Mouse (Mus musculus): ENCODE measurements around the gene Il34. TPM values are rescaled to one million over a fixed set of nuclear protein-coding genes. Genes with fewer than 3 reads are reported as not detected.
"Not testable (repeated sequence)": the region's sequence is repeated elsewhere in the genome, so short reads cannot be mapped to it uniquely, and the experiment has no call there.

The Il34 gene
- polyA plus RNA-seq, 1 experiment from 2014 or later: 1.1 TPM

DNA sequence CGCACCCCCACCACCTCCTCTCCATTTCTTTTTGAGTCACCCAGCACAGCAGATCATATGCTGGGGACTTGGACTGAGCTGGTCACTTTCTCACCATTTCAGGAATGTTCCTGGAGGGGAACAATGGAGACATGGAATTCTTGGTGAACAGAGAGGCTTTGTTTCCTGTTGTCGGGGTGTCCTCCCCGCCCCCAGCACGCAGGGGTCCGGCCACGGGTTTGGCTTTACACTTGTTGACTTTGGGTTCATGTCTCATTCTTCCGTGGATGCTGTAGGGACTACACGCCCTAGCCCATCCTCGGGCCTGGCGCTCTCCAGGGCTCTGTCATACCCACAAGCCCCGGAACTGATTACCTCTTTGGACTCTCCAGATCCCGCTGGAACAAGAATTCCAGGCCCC, 16.7 kb downstream of the Il34 start:
- 54% methylated on average over 12 of the region's 12 CpGs for WGBS
- Histone ChIP-seq H3K9me3 (replicated peaks) (no peaks in the 10 kb centered on the region), H3K4me2 (replicated peaks) (no peak overlapping the region), H3K36me3 (no peaks in the 10 kb centered on the region), H3K27me3 (no peaks in the 10 kb centered on the region), H3K4me1 (no peaks in the 10 kb centered on the region), H3K4me3 (no peak overlapping the region), H3K27ac (no peak overlapping the region), H3K9ac (no peak overlapping the region)
- no peak for ATAC-seq (ENCODE audit: low FRiP score)

DNA sequence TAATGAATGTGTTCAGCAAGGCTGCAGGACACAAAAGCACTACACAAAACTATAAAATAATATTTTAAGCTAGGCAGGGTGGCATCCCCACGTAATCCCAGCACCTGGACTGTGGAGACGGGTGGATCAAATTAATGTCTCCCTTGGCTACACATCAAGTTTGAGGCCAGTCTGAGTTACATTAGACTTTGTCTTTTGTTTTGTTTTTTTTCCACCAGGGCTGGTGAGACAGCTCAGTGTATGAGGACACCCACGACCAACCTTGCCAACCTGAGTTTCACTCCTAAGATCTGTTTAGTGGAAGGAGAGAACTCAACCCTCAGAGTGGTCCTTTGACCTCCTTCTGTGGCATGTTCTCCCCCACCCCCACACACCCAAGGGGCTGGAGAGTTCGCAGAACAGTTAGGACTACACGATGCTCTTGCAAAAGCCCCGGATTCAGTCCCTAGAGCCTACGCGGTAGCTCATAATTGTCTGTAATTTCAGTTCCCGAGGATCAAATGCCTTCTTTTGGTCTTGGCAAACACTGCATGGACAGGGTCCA, 18.2 kb downstream of the Il34 start:
- WGBS: 86% methylated on average over 9 of the region's 9 CpGs
- H3K4me1 ChIP-seq: no peaks in the 10 kb centered on the region

DNA sequence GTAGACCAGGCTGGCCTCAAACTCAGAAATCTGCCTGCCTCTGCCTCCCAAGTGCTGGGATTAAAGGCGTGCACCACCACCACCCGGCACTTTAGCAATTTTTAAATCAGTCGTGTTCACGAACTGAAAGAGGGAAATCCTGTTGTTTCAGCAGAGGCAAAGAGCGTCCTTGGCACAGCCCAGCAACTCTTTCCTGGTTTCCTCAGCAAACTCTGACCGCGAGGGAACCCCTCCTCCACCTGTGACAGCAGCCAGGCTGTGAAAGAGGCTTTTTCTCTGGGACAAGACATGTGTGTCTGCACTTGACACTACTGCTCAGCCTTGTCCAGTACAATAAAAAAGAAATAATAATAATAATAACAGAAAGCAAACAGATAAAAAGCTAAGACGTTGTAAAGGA, 18.8 kb downstream of the Il34 start:
- H3K4me3 ChIP-seq: no peak overlapping the region
- no peaks in the 10 kb centered on the region for H3K4me1 ChIP-seq
- H3K9ac ChIP-seq: no peak overlapping the region
- no peak overlapping the region for H3K4me2 ChIP-seq (replicated peaks)
- H3K27ac ChIP-seq: no peak overlapping the region
- no peaks in the 10 kb centered on the region for H3K9me3 ChIP-seq (replicated peaks)
- 86% methylated on average over 8 of the region's 8 CpGs for WGBS
- no peaks in the 10 kb centered on the region for H3K27me3 ChIP-seq
- no peaks in the 10 kb centered on the region for H3K36me3 ChIP-seq
- no peak for ATAC-seq (ENCODE audit: low FRiP score)

More for the DNA sequence above, 18.2 kb downstream of the Il34 start:
- Histone ChIP-seq H3K36me3 (no peaks in the 10 kb centered on the region), H3K27ac (no peak overlapping the region), H3K27me3 (no peaks in the 10 kb centered on the region), H3K4me2 (replicated peaks) (no peak overlapping the region), H3K9me3 (replicated peaks) (no peaks in the 10 kb centered on the region), H3K4me3 (no peak overlapping the region), H3K9ac (no peak overlapping the region)
- no peak for ATAC-seq (ENCODE audit: low FRiP score)

DNA sequence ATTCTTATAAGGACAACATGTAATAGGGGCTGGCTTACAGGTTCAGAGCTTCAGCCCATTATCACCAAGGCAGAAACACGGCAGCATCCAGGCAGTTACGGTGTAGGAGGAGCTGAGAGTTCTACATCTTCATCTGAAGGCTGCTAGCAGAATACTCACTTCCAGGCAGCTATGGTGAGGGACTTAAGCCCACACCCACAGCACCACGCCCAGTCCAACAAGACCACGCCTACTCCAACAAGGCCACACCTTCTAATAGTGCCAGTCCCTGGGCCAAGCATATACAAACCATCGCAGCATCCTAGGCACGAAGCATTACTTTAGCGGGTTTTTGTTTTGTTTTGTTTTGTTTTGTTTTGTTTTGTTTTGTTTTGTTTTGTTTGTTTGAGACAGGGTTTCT, 19.2 kb downstream of the Il34 start:
- not testable (repeated sequence) for H3K27ac ChIP-seq; H3K36me3 ChIP-seq; H3K4me1 ChIP-seq; H3K4me2 ChIP-seq (replicated peaks); H3K4me3 ChIP-seq; H3K9ac ChIP-seq; ATAC-seq (ENCODE audit: low FRiP score); H3K27me3 ChIP-seq; H3K9me3 ChIP-seq (replicated peaks)
- 73% methylated on average over 7 of the region's 7 CpGs for WGBS

DNA sequence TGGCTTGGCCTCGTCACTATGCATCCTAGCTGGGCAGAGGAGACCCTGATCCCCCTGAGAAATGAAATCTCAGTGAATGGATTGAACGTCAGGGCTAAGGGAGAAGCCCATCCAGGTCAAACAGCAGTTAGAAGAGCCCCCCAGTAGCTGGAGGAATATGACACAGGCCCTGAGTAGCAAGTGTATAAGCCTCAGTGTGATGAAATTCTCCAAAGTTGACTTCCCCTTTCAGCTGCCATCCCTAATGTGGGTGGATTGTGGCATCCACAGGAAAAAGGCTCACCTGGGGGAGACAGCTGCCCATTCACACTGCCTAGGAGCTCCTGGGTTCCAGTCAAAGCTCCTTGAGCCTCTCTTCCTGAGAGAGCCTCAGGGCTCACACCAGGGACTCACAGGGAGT, 20.4 kb downstream of the Il34 start:
- WGBS: 53% methylated on average over 2 of the region's 2 CpGs
- Histone ChIP-seq H3K4me3 (no peak overlapping the region), H3K9ac (no peak overlapping the region), H3K4me1 (no peaks in the 10 kb centered on the region), H3K27me3 (no peaks in the 10 kb centered on the region), H3K9me3 (replicated peaks) (no peaks in the 10 kb centered on the region), H3K27ac (no peak overlapping the region), H3K36me3 (no peaks in the 10 kb centered on the region), H3K4me2 (replicated peaks) (no peak overlapping the region)
- no peak for ATAC-seq (ENCODE audit: low FRiP score)

DNA sequence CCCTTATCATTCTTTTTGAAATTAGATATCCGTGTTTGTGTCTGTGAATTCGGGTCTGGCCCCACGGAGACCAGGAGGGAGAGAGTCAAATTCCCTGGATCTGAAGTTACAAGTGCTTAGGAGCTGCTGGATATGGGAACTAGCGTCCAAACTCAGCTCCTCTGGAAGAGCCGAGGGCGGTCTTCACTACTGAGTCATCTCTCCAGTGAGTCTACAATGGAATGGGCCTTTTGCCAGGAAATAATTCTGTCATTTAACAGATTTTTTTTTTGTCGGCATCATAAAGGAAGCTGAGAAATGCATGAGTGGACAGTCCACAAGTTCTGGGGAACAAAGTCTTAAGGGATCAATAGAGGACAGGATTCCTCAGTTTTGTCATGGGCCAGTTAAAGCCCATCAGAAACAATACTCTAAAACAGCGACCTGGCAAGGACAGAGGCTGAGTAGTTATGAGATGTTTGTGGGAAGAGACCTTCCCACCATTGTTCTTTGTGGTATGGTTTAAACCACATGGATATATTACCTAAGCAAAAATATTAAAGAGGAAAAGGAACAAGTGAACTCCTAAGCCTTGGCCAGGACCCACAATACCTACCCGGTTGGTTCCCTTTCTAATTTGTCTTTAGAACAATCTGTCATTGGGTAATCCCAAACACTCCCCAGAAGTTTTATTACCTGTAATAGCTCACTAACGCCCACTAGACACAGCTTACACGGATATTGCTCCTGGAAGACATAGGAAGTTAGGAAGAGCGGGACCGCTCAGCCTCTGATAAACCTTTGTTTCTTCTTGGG, 25.6 kb downstream of the Il34 start:
- WGBS: 85% methylated on average over 13 of the region's 13 CpGs
- Histone ChIP-seq H3K4me2 (replicated peaks) (no peak overlapping the region), H3K4me3 (no peak overlapping the region), H3K27ac (no peak overlapping the region), H3K36me3 (no peaks in the 10 kb centered on the region), H3K9ac (no peak overlapping the region), H3K9me3 (replicated peaks) (no peaks in the 10 kb centered on the region), H3K27me3 (no peaks in the 10 kb centered on the region), H3K4me1 (no peaks in the 10 kb centered on the region)
- ATAC-seq (ENCODE audit: low FRiP score): no peak

DNA sequence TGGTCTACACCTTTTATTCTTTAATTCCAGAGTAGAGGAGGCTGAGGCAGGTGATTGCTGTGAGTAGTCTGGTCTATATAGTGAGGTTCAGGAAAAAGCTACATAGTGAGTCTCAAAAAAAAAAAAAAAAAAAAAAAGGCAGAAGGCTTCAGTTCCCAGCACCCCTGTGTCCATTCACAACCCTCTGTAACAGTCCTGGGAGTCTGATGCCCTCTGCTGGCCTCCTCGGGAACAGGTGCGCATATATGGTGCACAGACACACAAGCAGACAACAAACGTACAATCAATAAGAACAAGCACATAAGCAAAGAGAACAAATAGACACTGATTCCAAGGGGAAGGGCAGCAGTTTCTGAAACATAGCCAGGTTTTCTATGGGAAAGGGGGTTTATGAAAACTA, 29.4 kb downstream of the Il34 start:
- ATAC-seq (ENCODE audit: low FRiP score): no peak
- no peak overlapping the region for H3K9ac ChIP-seq
- no peak overlapping the region for H3K27ac ChIP-seq
- no peaks in the 10 kb centered on the region for H3K4me1 ChIP-seq
- no peaks in the 10 kb centered on the region for H3K27me3 ChIP-seq
- H3K4me3 ChIP-seq: no peak overlapping the region
- no peaks in the 10 kb centered on the region for H3K36me3 ChIP-seq
- no peaks in the 10 kb centered on the region for H3K9me3 ChIP-seq (replicated peaks)
- no peak overlapping the region for H3K4me2 ChIP-seq (replicated peaks)
- WGBS: 88% methylated on average over 3 of the region's 3 CpGs

DNA sequence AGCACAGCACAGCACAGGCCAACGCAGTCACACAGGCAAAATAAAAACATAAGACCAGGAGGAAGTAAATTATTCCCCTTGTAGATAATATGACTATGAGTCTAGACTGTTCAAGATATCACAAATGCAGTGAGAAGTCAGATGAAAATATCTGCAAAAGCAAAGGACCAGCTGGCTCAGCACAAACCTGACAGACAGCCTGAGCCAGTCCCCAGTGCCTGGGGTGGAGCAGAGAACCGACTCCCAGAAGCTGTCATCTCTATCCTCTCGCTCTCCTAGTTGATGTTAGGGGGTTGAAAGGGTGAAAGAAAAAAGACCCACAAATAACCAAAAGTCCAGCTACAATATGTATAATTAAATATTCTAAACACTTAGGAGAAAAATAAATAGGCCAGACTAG, 30.0 kb downstream of the Il34 start:
- no peaks in the 10 kb centered on the region for H3K4me1 ChIP-seq
- no peak overlapping the region for H3K9ac ChIP-seq
- WGBS: 91% methylated on average over 3 of the region's 3 CpGs
- no peaks in the 10 kb centered on the region for H3K27me3 ChIP-seq
- H3K27ac ChIP-seq: no peak overlapping the region
- no peak overlapping the region for H3K4me3 ChIP-seq
- no peak overlapping the region for H3K4me2 ChIP-seq (replicated peaks)
- H3K36me3 ChIP-seq: no peaks in the 10 kb centered on the region
- H3K9me3 ChIP-seq (replicated peaks): no peaks in the 10 kb centered on the region
- no peak for ATAC-seq (ENCODE audit: low FRiP score)

DNA sequence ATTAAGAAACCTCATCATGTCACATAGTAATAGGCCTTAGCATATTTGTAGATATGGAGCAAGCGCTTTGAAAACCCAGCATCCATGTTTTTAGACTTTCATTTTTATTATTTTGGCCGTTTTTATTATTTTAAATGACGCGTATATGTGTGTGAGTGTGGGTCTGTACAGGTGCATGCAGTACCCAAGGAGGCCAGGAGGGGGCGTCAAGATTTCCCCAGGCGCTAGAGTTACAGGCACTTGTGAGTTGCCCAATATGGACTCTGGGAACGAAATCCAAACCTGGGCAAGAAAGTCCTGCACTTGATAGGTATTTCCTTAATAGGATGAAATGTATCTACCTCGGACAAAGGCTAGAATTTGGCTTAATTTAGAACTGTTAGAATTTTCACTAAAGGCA, 30.4 kb downstream of the Il34 start:
- Histone ChIP-seq H3K27ac (no peak overlapping the region), H3K36me3 (no peaks in the 10 kb centered on the region), H3K4me2 (replicated peaks) (no peak overlapping the region), H3K27me3 (no peaks in the 10 kb centered on the region), H3K9ac (no peak overlapping the region), H3K9me3 (replicated peaks) (no peaks in the 10 kb centered on the region), H3K4me1 (no peaks in the 10 kb centered on the region), H3K4me3 (no peak overlapping the region)
- 75% methylated on average over 8 of the region's 8 CpGs for WGBS
- no peak for ATAC-seq (ENCODE audit: low FRiP score)

DNA sequence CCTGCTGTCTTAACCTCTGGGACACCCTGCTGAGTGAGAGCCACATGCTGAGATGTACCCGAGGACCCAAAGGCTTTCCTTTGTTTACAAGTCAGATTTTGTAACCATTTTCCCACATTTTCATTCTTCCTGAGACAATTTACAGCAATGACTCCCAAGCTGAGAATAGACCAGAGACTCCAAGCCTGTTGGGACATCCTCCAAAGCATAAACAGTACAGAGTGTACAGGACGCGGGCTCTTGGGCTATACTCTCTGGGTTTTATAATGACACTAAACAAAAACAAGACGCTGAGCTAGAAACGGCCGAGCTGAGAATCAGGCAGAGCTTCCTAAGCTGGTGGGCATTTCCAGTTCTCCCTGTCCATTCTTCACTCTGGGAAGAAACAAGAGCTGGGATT, 31.0 kb downstream of the Il34 start:
- Histone ChIP-seq H3K27ac (no peak overlapping the region), H3K4me2 (replicated peaks) (no peak overlapping the region), H3K9ac (no peak overlapping the region), H3K4me1 (no peaks in the 10 kb centered on the region), H3K4me3 (no peak overlapping the region), H3K36me3 (no peaks in the 10 kb centered on the region), H3K27me3 (no peaks in the 10 kb centered on the region), H3K9me3 (replicated peaks) (no peaks in the 10 kb centered on the region)
- no peak for ATAC-seq (ENCODE audit: low FRiP score)
- 81% methylated on average over 6 of the region's 6 CpGs for WGBS

DNA sequence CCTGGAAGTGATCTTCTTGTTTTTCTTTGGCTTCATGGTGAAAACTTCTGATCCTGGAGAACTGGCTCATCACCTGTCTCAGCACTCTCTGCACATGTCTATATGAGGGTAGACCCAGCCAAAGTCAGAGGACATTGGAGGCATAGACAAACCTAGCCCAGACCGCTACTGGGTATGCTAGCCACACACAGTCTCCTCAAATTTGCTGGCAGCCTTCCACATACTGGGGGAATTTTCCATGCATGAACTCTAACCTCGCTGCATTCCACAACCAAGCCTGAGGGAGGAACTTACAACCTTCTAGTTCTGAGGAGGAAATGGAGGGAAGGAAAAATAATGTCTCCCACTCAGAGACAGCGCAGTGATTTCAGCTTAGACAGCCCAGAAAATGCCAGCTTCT, 31.7 kb downstream of the Il34 start:
- Histone ChIP-seq H3K4me3 (no peak overlapping the region), H3K36me3 (no peaks in the 10 kb centered on the region), H3K9ac (no peak overlapping the region), H3K4me1 (no peaks in the 10 kb centered on the region), H3K4me2 (replicated peaks) (no peak overlapping the region), H3K27me3 (no peaks in the 10 kb centered on the region), H3K9me3 (replicated peaks) (no peaks in the 10 kb centered on the region), H3K27ac (no peak overlapping the region)
- ATAC-seq (ENCODE audit: low FRiP score): no peak
- 73% methylated on average over 3 of the region's 3 CpGs for WGBS

DNA sequence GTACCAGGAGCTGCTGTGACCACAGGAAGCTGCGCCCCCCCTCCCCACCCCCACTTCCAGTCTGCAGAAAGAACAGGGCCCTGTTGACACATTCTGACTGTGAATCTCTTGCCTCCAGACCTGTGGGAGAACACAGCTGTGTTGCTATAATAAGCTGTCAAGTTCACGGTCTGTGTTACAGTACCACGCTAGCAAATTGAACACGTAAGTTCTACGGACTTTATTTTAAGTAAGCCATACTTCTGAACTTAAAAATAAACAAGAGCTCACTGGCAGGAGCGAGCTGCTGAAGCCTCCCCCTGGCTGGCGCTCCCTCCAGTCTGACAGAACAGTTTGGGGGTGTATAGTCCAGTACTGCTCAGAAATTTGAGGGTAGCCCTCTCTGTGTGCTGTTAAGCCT, 33.3 kb downstream of the Il34 start:
- Histone ChIP-seq H3K27ac (no peak overlapping the region), H3K4me3 (no peak overlapping the region)
- 77% methylated on average over 7 of the region's 7 CpGs for WGBS

DNA sequence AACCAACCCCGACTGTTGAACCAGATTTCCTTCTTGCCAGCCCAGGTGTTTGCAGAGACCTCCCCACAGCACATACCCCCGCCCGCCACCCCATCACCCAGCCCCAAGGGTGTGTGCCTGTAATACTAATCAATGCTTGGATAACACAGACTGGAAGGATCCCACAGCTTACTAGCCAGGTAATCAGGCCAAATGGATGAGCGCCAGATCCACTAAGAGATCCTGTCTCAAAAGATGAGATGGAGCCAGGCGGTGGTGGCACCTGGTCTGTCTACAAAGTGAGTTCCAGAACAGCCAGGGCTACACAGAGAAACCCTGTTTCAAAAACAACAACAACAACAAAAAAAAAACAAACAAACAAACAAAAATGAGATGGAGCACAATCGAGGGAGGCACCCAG, 38.5 kb downstream of the Il34 start:
- H3K9me3 ChIP-seq (replicated peaks): no peaks in the 10 kb centered on the region
- H3K9ac ChIP-seq: no peak overlapping the region
- no peaks in the 10 kb centered on the region for H3K27me3 ChIP-seq
- no peak overlapping the region for H3K27ac ChIP-seq
- WGBS: 91% methylated on average over 6 of the region's 6 CpGs
- H3K4me3 ChIP-seq: no peak overlapping the region
- no peaks in the 10 kb centered on the region for H3K36me3 ChIP-seq
- no peak overlapping the region for H3K4me2 ChIP-seq (replicated peaks)
- H3K4me1 ChIP-seq: no peaks in the 10 kb centered on the region
- ATAC-seq (ENCODE audit: low FRiP score): no peak

More for the DNA sequence above, 33.3 kb downstream of the Il34 start:
- ATAC-seq (ENCODE audit: low FRiP score): no peak
- Histone ChIP-seq H3K4me1 (no peaks in the 10 kb centered on the region), H3K27me3 (no peaks in the 10 kb centered on the region), H3K9me3 (replicated peaks) (no peaks in the 10 kb centered on the region), H3K36me3 (no peaks in the 10 kb centered on the region), H3K4me2 (replicated peaks) (no peak overlapping the region), H3K9ac (no peak overlapping the region)
